Mouse (Mus musculus) telencephalon, adult 2 months (tissue): ENCODE measurements around the gene Ccl9.

Source experiments
- DNase-seq: peaks from one replicate; pipeline ENCODE4 v3.0.0-alpha.2; 2011; ENCODE audit warnings: low read depth, low spot score

The Ccl9 gene

DNA sequence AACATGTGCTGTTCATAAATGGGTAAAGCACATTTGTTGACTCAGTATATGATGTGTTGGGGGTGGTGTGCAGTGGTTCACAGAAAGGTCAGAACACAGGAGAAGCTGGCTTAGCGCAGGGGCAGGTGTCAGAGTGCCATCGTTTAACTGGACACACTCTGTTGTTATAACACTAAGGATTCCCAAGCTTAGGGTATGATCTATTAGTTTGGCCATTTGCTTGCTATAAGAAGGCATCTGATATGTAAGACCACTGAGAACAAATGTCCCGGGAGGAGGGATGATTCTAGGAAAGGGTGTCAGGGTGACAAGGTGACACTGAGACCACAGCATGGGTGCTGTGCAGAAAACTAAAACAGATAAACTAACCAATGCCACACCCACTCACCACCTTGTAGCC is 41.6 kb downstream of the Ccl9 start:
- no peak for DNase-seq

DNA sequence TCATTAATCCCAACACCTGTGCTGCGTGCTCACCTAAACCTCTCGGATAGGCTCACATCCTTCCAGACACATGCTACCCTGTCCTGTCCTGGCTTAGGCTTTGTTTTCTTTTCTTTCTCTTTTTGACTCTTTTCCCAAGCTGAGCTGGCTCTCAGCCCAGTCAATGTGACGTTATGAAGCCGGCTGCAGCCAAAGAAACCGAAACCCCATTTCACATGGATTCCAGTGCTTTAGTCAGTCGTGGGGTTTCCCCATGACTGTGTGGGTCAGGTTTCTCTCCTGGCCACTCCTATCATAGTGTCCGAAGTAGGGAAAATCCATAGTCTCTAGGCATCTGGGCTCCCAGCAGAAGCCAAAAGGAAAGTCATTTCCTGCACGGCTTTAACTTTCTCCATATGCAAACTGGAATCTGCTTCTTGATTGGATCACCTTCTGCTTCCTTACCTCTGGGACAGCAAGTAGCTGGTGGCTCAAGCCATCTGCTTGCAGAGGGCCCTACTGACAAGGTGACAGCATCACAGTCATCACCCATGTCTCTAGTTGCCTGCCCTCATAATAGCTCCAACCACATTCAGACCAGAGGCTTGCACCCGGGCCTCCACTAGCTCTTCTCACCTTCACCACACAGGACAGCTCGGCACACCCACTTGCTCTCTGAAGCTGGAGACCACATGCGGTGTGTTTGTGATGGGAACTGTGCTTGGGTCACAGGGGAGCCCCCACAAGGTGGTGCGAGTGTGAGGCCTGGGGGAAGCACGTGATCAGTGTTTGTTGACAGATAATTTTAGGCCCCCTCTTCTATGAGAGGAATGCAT is 43.6 kb downstream of the Ccl9 start:
- DNase-seq: no peak

DNA sequence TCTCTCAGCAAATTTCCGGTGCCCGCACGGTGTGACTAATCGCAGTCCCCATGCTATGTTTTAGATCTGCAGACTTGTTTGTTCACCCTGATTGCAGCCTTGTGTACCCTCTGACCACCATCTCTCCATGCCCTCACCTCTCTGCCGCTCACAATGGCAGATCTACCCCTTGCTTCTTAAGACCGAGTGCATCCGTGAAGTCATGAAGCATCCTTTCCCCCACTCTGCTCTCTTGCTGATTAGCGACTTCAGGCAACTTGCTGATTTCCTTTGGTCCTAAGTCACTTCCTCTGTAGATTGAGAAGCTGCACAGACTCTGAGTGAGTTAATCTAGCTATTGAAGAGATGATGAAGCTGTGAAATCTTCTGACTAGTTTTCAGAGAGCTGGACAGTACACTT is 44.3 kb downstream of the Ccl9 start:
- no peak for DNase-seq

DNA sequence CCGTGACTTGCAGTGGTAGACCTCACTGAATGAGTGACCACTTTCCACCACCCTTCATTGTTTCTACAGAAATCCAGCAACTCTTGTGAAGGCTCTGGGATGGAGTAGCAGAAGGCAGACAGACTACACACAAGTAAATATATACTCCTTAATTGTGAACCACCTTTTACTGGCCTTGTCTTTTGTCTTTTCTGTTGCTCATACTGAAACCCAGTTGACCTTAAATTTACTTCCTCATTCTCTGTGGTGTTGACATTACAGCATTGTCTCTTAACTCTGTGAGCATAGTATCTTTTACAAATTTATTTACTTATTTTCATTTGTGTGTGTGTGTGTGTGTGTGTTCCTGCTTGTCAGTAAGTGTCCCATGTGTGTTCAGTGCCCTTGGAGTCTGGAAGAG is 45.2 kb downstream of the Ccl9 start:
- no peak for DNase-seq

DNA sequence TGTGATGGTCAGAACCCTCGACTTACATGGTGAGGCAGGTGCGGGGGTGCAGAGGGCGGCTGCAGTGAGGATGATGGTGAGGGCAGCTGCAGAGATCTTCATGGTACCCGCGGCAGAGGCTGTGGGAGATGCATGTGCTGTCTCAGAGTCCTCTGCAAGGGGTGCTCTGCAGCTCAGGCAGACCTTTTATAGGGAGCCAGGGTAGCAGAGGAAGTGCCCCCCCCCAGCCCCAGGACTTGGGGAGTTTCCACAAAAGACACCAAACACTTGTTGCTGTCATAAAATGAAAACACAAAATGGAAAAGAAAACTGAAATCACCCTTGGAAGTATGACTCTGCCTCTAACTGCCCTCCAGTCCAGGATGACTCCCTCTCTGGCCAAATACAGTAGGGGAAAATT is 48.1 kb downstream of the Ccl9 start, which contains the start of gene Ccl5:
Gene Ccl5, minus strand, starts transcription at position 159 of the 400 bp plus-strand sequence.
- no peak for DNase-seq

DNA sequence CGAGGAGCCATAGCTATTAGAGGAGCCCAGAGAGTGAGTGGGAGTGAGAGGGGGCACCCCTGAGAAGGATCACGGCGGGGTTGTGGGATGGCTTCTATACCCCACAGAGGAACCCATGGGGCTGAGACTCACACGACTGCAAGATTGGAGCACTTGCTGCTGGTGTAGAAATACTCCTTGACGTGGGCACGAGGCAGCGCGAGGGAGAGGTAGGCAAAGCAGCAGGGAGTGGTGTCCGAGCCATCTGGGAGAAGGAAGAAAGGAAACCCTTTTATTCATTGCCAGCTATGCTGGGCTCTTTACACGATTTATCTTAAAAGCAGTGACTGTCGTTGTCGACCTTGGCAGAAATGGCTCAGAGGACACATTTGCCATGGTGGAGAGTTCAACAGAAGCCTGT is 49.4 kb downstream of the Ccl9 start:
- no peak for DNase-seq
